ENCODE assay signal across 9 mouse cellular contexts in genomic region chr6:137934545-137935298, GRCm38 (mm10).
A peak's percentile ranks its signal among the peaks of the same experiment; 100 is the strongest.
DNase-seq lines count a peak whose midpoint lies in the region; ATAC-seq and TF ChIP-seq lines count a peak whose summit lies in the region.
"Had no signal": no experiment of that assay in that cellular context is flagged by ENCODE, and none has a peak within 500 bp of the region (broad histone marks: within the 10 kb centered on the region; RNA-seq: fewer than 3 reads in every experiment).

No protein-coding gene starts in this region.

- no peaks in the 10 kb centered on the region for H3K36me3 ChIP-seq in forebrain, embryonic 14.5 days (ENCODE audit: control insufficient read depth, insufficient read depth, low read length)
- no peaks in the 10 kb centered on the region for H3K36me3 ChIP-seq in forebrain, embryonic 11.5 days (ENCODE audit: control insufficient read depth, insufficient read depth, low read length)
- no peaks in the 10 kb centered on the region for H3K36me3 ChIP-seq in lung, postnatal 0 days (ENCODE audit: insufficient read depth, low read length)
- H3K36me3 ChIP-seq in stomach, embryonic 15.5 days = no peaks in the 10 kb centered on the region

- H3K27ac ChIP-seq in forebrain, embryonic 14.5 days (ENCODE audit: low read depth, low read length) = peak overlapping the region; percentile 35; the same call in 1 of the 2 replicates
- no peak overlapping the region for H3K27ac ChIP-seq in forebrain, embryonic 11.5 days (ENCODE audit: low read depth, low read length)
- H3K27ac ChIP-seq in lung, postnatal 0 days (ENCODE audit: low read length) = no peak overlapping the region
- H3K27ac ChIP-seq in stomach, embryonic 15.5 days = peak overlapping the region; percentile 41; the same call in 1 of the 2 replicates

- no peak overlapping the region for H3K4me2 ChIP-seq in forebrain, embryonic 14.5 days (ENCODE audit: low read length)
- no peak overlapping the region for H3K4me2 ChIP-seq in forebrain, embryonic 11.5 days (ENCODE audit: low read depth, low read length, severe bottlenecking)
- peak overlapping the region; percentile 47 for H3K4me2 ChIP-seq in lung, postnatal 0 days (replicated peaks; ENCODE audit: low read depth, low read length)
- peak overlapping the region; percentile 34 for H3K4me2 ChIP-seq in stomach, embryonic 15.5 days

- H3K9me3 ChIP-seq in forebrain, embryonic 14.5 days (replicated peaks; ENCODE audit: control insufficient read depth, low read length) = no peaks in the 10 kb centered on the region
- no peaks in the 10 kb centered on the region for H3K9me3 ChIP-seq in forebrain, embryonic 11.5 days (ENCODE audit: control insufficient read depth, low read length)
- no peaks in the 10 kb centered on the region for H3K9me3 ChIP-seq in lung, postnatal 0 days (ENCODE audit: low read length)
- no peaks in the 10 kb centered on the region for H3K9me3 ChIP-seq in stomach, embryonic 15.5 days

- peak; percentile 86 for ATAC-seq in forebrain, embryonic 14.5 days
- no peak for ATAC-seq in forebrain, embryonic 11.5 days (replicated peaks; ENCODE audit: low FRiP score)
- no peak; the same call in 1 of the 2 replicates for ATAC-seq in lung, postnatal 0 days
- ATAC-seq in stomach, embryonic 15.5 days (ENCODE audit: insufficient read depth, low FRiP score, low read depth) = no peak
- ATAC-seq in megakaryocyte progenitor cell, adult 5-6 weeks (replicated peaks; ENCODE audit: poor library complexity) = no peak

- intact Hi-C loops in gastrocnemius, postnatal 14 days (cut with DNase I; ENCODE audit: low total_unique reads) = no loop called here

- H3K9ac ChIP-seq in forebrain, embryonic 14.5 days (ENCODE audit: low read length) = no peak overlapping the region
- H3K9ac ChIP-seq in forebrain, embryonic 11.5 days (ENCODE audit: low read length) = no peak overlapping the region
- no peak overlapping the region for H3K9ac ChIP-seq in lung, postnatal 0 days (replicated peaks; ENCODE audit: low read depth)
- H3K9ac ChIP-seq in stomach, embryonic 15.5 days = no peak overlapping the region

- 39% methylated on average over 3 of the region's 3 CpGs for WGBS in forebrain, embryonic 14.5 days
- 86% methylated on average over 3 of the region's 3 CpGs for WGBS in forebrain, embryonic 11.5 days
- WGBS in lung, postnatal 0 days = 14% methylated on average over 3 of the region's 3 CpGs
- 22% methylated on average over 3 of the region's 3 CpGs for WGBS in stomach, embryonic 15.5 days

- peak; percentile 84 for DNase-seq in forebrain, embryonic 14.5 days (ENCODE audit: low spot score)
- DNase-seq in forebrain, embryonic 11.5 days (ENCODE audit: low spot score) = no peak
- DNase-seq in lung, postnatal 0 days (ENCODE audit: low spot score) = peak; percentile 44
- no peak for DNase-seq in lung, postnatal 36 days
- DNase-seq in layer of hippocampus, postnatal 14 days (ENCODE audit: low spot score in 2 of 2) = peak; percentile 32 to 70
- no peak for DNase-seq in gastrocnemius, postnatal 14 days
- DNase-seq: kidney, adult 11 months had no signal

- TF ChIP-seq EP300 in lung, postnatal 0 days (IDR thresholded peaks at IDR 0.05) = no peak

- no peaks in the 10 kb centered on the region for H3K27me3 ChIP-seq in forebrain, embryonic 14.5 days (replicated peaks; ENCODE audit: control insufficient read depth, insufficient read depth, low read length)
- H3K27me3 ChIP-seq in forebrain, embryonic 11.5 days (ENCODE audit: control insufficient read depth, insufficient read depth, low read length) = no peaks in the 10 kb centered on the region
- H3K27me3 ChIP-seq in lung, postnatal 0 days (replicated peaks; ENCODE audit: insufficient read depth, low read length) = no peaks in the 10 kb centered on the region
- H3K27me3 ChIP-seq in stomach, embryonic 15.5 days (replicated peaks) = no peaks in the 10 kb centered on the region

- H3K4me3 ChIP-seq in forebrain, embryonic 14.5 days (ENCODE audit: low read depth, low read length) = no peak overlapping the region
- H3K4me3 ChIP-seq in forebrain, embryonic 11.5 days (ENCODE audit: low read depth, low read length) = no peak overlapping the region
- H3K4me3 ChIP-seq in lung, postnatal 0 days (ENCODE audit: low read depth, low read length) = peak overlapping the region; percentile 16; the same call in 1 of the 2 replicates
- no peak overlapping the region for H3K4me3 ChIP-seq in stomach, embryonic 15.5 days (replicated peaks)

- H3K4me1 ChIP-seq in forebrain, embryonic 14.5 days (ENCODE audit: control insufficient read depth, insufficient read depth, low read length) = peaks cover 5% of the 10 kb centered on the region; the same call in 1 of the 2 replicates
- H3K4me1 ChIP-seq in forebrain, embryonic 11.5 days (replicated peaks; ENCODE audit: control insufficient read depth, insufficient read depth, low read length) = no peaks in the 10 kb centered on the region
- H3K4me1 ChIP-seq in lung, postnatal 0 days (ENCODE audit: insufficient read depth, low read depth, low read length) = peaks cover 12% of the 10 kb centered on the region; the same call in 1 of the 2 replicates
- peaks cover 9% of the 10 kb centered on the region; the same call in 1 of the 2 replicates for H3K4me1 ChIP-seq in stomach, embryonic 15.5 days

- TF ChIP-seq CTCF in lung, postnatal 0 days (IDR thresholded peaks at IDR 0.05) = no peak

Comparison
In these comparisons a context has a peak if more than half of its experiments do, and no peak if none do; other contexts are left out.
1. DNase-seq: peak in forebrain, embryonic 14.5 days (single experiment), lung, postnatal 0 days (single experiment) and layer of hippocampus, postnatal 14 days (2 of 2); none in forebrain, embryonic 11.5 days (single experiment), lung, postnatal 36 days (single experiment) and gastrocnemius, postnatal 14 days (single experiment).
2. H3K27ac ChIP-seq: peak in forebrain, embryonic 14.5 days (single experiment) and stomach, embryonic 15.5 days (single experiment); none in forebrain, embryonic 11.5 days (single experiment) and lung, postnatal 0 days (single experiment).
3. H3K4me2 ChIP-seq: peak in lung, postnatal 0 days (single experiment) and stomach, embryonic 15.5 days (single experiment); none in forebrain, embryonic 14.5 days (single experiment) and forebrain, embryonic 11.5 days (single experiment).